Mouse (Mus musculus): ENCODE measurements around the gene Prkd2. TPM values are rescaled to one million over a fixed set of nuclear protein-coding genes. Genes with fewer than 3 reads are reported as not detected.
A peak's percentile ranks its signal among the peaks of the same experiment; 100 is the strongest.

Prkd2 gene
- polyA plus RNA-seq, 2 experiments = 1.8 to 2.5 TPM

DNA sequence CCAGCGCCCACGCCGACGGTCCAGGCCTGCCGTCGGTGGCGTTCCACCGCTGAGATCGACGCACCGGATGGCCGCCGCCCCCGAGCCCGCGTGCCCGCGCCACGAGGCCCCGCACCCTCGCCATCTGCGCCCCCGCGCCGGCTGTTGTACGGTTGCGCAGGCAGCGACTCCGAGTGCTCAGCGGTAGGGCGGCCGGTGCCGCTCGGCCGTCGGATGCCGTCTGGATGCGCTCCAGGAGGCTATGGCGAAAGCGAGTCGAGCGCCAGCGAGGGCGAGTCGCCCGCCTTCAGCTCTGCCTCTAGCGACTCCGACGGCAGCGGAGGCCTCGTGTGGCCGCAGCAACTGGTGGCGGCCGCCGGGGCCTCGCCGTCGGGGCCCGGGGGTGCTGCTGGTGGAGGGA lies 43.2 kb downstream of the Prkd2 start:
- no peaks in the 10 kb centered on the region for H3K4me1 ChIP-seq (replicated peaks; ENCODE audit: control insufficient read depth in 2 of 2, insufficient read depth in 2 of 2, low read length in 1 of 2)
- no peak for ATAC-seq (ENCODE audit: insufficient read depth)

DNA sequence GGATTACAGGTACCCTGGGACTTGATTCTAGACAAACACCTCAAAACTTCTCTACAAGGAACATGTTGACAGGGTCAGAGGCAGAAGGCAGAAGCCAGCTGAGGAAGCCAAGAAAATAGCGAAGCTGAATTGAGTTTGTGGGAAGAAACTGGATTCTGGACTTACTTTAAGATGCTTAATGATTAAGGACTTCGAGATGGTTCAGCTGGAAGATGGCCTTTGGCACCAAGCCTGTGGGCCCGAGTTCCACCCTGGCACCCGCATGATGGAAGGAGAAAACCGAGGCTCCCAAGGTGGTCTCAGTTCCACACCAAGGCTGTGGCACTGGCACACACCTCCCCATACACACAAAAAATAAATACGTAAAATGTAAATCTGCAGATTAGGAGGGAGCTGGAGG lies 47.8 kb downstream of the Prkd2 start:
- Histone ChIP-seq H3K36me3 (replicated peaks; ENCODE audit: control insufficient read depth, insufficient read depth, low read depth) (no peaks in the 10 kb centered on the region), H3K27me3 (ENCODE audit: control insufficient read depth, insufficient read depth, low read length) (peaks cover 61% of the 10 kb centered on the region), H3K4me2 (ENCODE audit: low read depth) (no peak overlapping the region), H3K4me3 (ENCODE audit: insufficient read depth in 1 of 2, low read depth in 2 of 2, low read length in 2 of 2) (no peak overlapping the region), H3K9me3 (ENCODE audit: control insufficient read depth, low read length) (peaks cover 2% of the 10 kb centered on the region), H3K27ac (no peak overlapping the region), H3K4me1 (replicated peaks; ENCODE audit: control insufficient read depth in 2 of 2, insufficient read depth in 2 of 2, low read length in 1 of 2) (peaks cover 10 to 11% of the 10 kb centered on the region in 2 experiments), H3K9ac (replicated peaks) (no peak overlapping the region)
- TF ChIP-seq CTCF (IDR thresholded peaks at IDR 0.05; ENCODE audit: low read depth) (no peak), EP300 (IDR thresholded peaks at IDR 0.05; ENCODE audit: low read depth) (no peak)
- 40% methylated on average over 6 of the region's 6 CpGs for WGBS (ENCODE audit: insufficient replicate concordance)
- ATAC-seq (ENCODE audit: insufficient read depth) (no peak), DNase-seq (ENCODE audit: low read depth in 3 of 3, low spot score in 3 of 3) (no peak)

More for the DNA sequence above, 43.2 kb downstream of the Prkd2 start:
- Histone ChIP-seq H3K9ac (replicated peaks) (no peak overlapping the region), H3K9me3 (ENCODE audit: control insufficient read depth, low read length) (peaks cover 2% of the 10 kb centered on the region), H3K36me3 (replicated peaks; ENCODE audit: control insufficient read depth, insufficient read depth, low read depth) (no peaks in the 10 kb centered on the region), H3K27ac (no peak overlapping the region), H3K4me3 (ENCODE audit: insufficient read depth in 1 of 2, low read depth in 2 of 2, low read length in 2 of 2) (no peak overlapping the region), H3K27me3 (ENCODE audit: control insufficient read depth, insufficient read depth, low read length) (peaks cover 43% of the 10 kb centered on the region), H3K4me2 (ENCODE audit: low read depth) (no peak overlapping the region)
- DNase-seq (ENCODE audit: low read depth in 3 of 3, low spot score in 3 of 3) = no peak
- WGBS (ENCODE audit: insufficient replicate concordance) = 37% methylated on average over 59 of the region's 59 CpGs
- TF ChIP-seq EP300 (IDR thresholded peaks at IDR 0.05; ENCODE audit: low read depth) = no peak
- TF ChIP-seq CTCF (IDR thresholded peaks at IDR 0.05; ENCODE audit: low read depth) = no peak

DNA sequence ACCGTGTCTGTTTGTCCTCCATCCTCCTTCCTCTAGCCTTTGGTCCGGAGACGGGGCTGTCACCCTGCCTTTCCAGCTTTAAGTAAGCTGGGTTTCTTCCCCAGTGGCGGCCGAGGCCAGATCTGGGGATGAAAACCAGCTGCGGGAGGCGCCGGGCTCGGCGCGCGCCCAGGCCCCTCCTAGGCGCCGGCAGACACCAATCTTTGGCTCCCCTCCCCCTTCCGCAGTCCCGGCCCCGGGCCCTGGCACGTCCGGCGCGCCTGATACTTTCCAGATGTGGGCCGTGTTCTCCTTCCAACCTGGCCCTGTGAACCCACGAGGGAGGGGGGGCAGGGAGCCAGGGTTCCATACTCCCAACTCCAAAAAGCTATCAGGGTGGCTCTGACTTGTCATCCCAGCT lies 48.2 kb downstream of the Prkd2 start:
- peaks cover 10 to 11% of the 10 kb centered on the region in 2 experiments for H3K4me1 ChIP-seq (replicated peaks; ENCODE audit: control insufficient read depth in 2 of 2, insufficient read depth in 2 of 2, low read length in 1 of 2)
- WGBS (ENCODE audit: insufficient replicate concordance) = 3% methylated on average over 23 of the region's 23 CpGs
- no peaks in the 10 kb centered on the region for H3K36me3 ChIP-seq (replicated peaks; ENCODE audit: control insufficient read depth, insufficient read depth, low read depth)
- no peak overlapping the region for H3K4me2 ChIP-seq (ENCODE audit: low read depth)
- no peak overlapping the region for H3K27ac ChIP-seq
- no peak for ATAC-seq (ENCODE audit: insufficient read depth)
- H3K27me3 ChIP-seq (ENCODE audit: control insufficient read depth, insufficient read depth, low read length) = peaks cover 57% of the 10 kb centered on the region
- H3K9me3 ChIP-seq (ENCODE audit: control insufficient read depth, low read length) = peaks cover 2% of the 10 kb centered on the region; the same call in 1 of the 2 replicates
- DNase-seq (ENCODE audit: low read depth in 3 of 3, low spot score in 3 of 3) = no peak
- H3K4me3 ChIP-seq (ENCODE audit: insufficient read depth in 1 of 2, low read depth in 2 of 2, low read length in 2 of 2) = no peak overlapping the region
- no peak for TF ChIP-seq EP300 (IDR thresholded peaks at IDR 0.05; ENCODE audit: low read depth)
- TF ChIP-seq CTCF (IDR thresholded peaks at IDR 0.05; ENCODE audit: low read depth) = no peak
- no peak overlapping the region for H3K9ac ChIP-seq (replicated peaks)

DNA sequence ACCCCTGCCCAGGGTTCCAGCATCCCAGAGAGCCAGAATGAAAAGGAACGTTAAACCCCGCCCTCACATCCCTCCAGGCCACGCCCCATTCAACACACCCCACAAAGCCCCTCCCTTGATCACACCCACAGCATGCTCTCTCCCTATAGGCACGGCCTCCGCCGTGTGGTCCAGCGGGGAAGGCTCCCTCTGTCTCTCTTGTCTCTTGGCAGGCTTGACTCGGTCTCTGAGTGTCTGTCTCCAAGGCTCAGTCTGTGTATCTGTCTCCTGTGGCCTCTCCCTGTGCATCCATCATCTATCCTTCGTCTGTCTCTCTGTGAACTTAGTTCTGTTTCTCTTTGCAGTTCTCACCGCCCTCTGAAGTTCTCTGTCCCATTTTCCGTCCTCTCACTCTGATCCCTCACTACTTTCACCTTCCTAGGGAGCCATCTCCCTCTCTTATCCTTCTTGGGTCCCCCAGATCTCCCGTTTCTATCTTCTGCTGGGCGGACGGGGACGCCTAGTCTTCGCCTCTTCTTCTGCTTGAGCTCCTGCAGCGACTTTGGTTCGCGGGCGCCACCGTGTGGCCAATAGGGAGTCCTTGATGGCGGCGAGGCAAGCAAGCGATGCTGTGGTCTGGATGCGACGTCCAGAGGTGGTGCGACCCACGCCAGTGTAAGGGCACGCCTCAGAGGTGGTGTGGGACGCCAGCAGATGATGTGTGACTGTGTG lies 49.1 kb downstream of the Prkd2 start, which contains the start of gene Gng8:
TSS of gene Gng8 (plus strand) at position 146 of the 711 bp plus-strand sequence.
- H3K36me3 ChIP-seq (replicated peaks; ENCODE audit: control insufficient read depth, insufficient read depth, low read depth) = no peaks in the 10 kb centered on the region
- H3K27me3 ChIP-seq (ENCODE audit: control insufficient read depth, insufficient read depth, low read length) = peaks cover 48% of the 10 kb centered on the region
- no peak within 1 kb of the TSS for H3K9ac ChIP-seq (replicated peaks)
- no peaks in the 10 kb centered on the region for H3K9me3 ChIP-seq (ENCODE audit: control insufficient read depth, low read length)
- DNase-seq (ENCODE audit: low read depth in 3 of 3, low spot score in 3 of 3) = peak; percentile 62 to 64 (median 62)
- peaks cover 10 to 11% of the 10 kb centered on the region in 2 experiments for H3K4me1 ChIP-seq (replicated peaks; ENCODE audit: control insufficient read depth in 2 of 2, insufficient read depth in 2 of 2, low read length in 1 of 2)
- H3K4me2 ChIP-seq (ENCODE audit: low read depth) = peak within 1 kb of the TSS; percentile 70
- TF ChIP-seq CTCF (IDR thresholded peaks at IDR 0.05; ENCODE audit: low read depth) = peak; percentile 97
- no peak for TF ChIP-seq EP300 (IDR thresholded peaks at IDR 0.05; ENCODE audit: low read depth)
- no peak within 1 kb of the TSS for H3K27ac ChIP-seq
- under 1% methylated on average over 30 of the region's 30 CpGs for WGBS (ENCODE audit: insufficient replicate concordance)
- peak; percentile 81 for ATAC-seq (ENCODE audit: insufficient read depth)
- H3K4me3 ChIP-seq (ENCODE audit: insufficient read depth in 1 of 2, low read depth in 2 of 2, low read length in 2 of 2) = peak within 1 kb of the TSS; percentile 19 to 35; a peak in 3 of 4 replicates

DNA sequence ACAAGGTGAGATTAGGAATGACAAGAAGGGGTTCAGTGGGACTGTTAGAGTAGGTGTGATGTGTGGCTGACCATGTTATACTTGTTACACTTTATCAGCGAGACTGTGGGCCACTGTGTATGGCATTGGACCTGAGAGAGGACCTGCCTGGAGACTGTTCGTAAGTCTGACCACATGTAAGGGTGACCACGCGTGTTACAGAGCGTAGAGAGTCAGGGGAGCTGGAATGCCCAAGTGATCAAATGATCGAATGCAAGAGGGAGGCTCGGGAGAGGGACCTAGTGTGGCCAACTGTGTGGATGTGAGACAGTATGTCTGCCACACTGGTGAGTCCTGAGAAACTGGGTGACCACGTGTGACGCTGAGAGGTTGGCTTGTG lies 49.6 kb downstream of the Prkd2 start:
- H3K4me3 ChIP-seq (ENCODE audit: insufficient read depth in 1 of 2, low read depth in 2 of 2, low read length in 2 of 2) = no peak overlapping the region
- no peak overlapping the region for H3K27ac ChIP-seq
- H3K4me2 ChIP-seq (ENCODE audit: low read depth) = peak overlapping the region; percentile 70; the same call in 1 of the 2 replicates
- peaks cover 10 to 11% of the 10 kb centered on the region in 2 experiments for H3K4me1 ChIP-seq (replicated peaks; ENCODE audit: control insufficient read depth in 2 of 2, insufficient read depth in 2 of 2, low read length in 1 of 2)
- TF ChIP-seq EP300 (IDR thresholded peaks at IDR 0.05; ENCODE audit: low read depth) = no peak
- H3K9me3 ChIP-seq (ENCODE audit: control insufficient read depth, low read length) = no peaks in the 10 kb centered on the region
- 32% methylated on average over 9 of the region's 9 CpGs for WGBS (ENCODE audit: insufficient replicate concordance)
- no peaks in the 10 kb centered on the region for H3K36me3 ChIP-seq (replicated peaks; ENCODE audit: control insufficient read depth, insufficient read depth, low read depth)
- H3K9ac ChIP-seq (replicated peaks) = no peak overlapping the region
- DNase-seq (ENCODE audit: low read depth in 3 of 3, low spot score in 3 of 3) (no peak), ATAC-seq (ENCODE audit: insufficient read depth) (no peak)
- peaks cover 46% of the 10 kb centered on the region for H3K27me3 ChIP-seq (ENCODE audit: control insufficient read depth, insufficient read depth, low read length)
